Mouse (Mus musculus) bone marrow macrophage, adult 2 months (primary cell): ENCODE results near the gene Ostm1.

Experiments
- CTCF ChIP-seq: IDR thresholded peaks from 2 replicates; pipeline ENCODE4 v1.5.1; 2012; ENCODE audit warnings: low read depth, mild to moderate bottlenecking, low read length, moderate library complexity
- POLR2A ChIP-seq: IDR thresholded peaks from 2 replicates; pipeline ENCODE4 v1.6.1; 2012; ENCODE audit warnings: mild to moderate bottlenecking, low read depth, low read length, borderline replicate concordance

DNA sequence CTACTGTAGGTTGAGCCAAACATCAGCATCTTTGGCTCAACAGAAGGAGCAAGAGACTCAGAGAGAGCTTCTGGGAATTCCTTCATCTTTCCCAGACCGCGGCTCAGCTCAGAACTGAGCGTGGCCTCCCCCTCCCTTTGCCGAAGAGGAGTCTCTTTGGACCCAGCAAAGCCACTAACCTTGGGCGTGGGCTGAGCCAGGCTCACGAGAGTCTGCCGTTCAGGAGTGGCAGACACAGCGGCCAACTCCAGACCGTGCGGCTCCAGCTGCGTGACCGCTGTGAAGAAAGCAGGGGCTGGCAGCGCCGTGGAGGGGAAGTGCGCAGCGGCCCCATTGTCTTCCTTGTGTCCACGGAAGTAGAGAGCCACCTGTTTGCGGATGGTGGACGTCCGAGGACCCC lies 11.1 kb upstream of the Ostm1 start:
- no peak for TF ChIP-seq CTCF
- TF ChIP-seq POLR2A: no peak
